Mouse (Mus musculus): ENCODE measurements at regions not wholly inside any gene's neighbourhood (a gene's known extent, or its start where the extent isn't known, plus 50 kb on each side); places are given as distances from the start of the nearest gene placed in this dataset.
A peak's percentile ranks its signal among the peaks of the same experiment; 100 is the strongest.

- DNase-seq (ENCODE audit: low read depth, low spot score) = peak; percentile 67
Measured at GRCm38 (mm10) chr7:34506816-34507215, 113.7 kb upstream of the Lsm14a start.

- no peak for DNase-seq (ENCODE audit: low read depth, low spot score)
Measured at GRCm38 (mm10) chr7:34493892-34494291, 100.8 kb upstream of the Lsm14a start.

GRCm38 (mm10) chr7:34484908-34485598 is 91.9 kb upstream of the Lsm14a start:
- peak; percentile 79 for DNase-seq (ENCODE audit: low read depth, low spot score)

- no peak for DNase-seq (ENCODE audit: low read depth, low spot score)
Measured at GRCm38 (mm10) chr7:34483368-34483767, 90.3 kb upstream of the Lsm14a start.

- peak; percentile 84 for DNase-seq (ENCODE audit: low read depth, low spot score)
Measured at GRCm38 (mm10) chr7:34480771-34481170, 87.7 kb upstream of the Lsm14a start.

DNA sequence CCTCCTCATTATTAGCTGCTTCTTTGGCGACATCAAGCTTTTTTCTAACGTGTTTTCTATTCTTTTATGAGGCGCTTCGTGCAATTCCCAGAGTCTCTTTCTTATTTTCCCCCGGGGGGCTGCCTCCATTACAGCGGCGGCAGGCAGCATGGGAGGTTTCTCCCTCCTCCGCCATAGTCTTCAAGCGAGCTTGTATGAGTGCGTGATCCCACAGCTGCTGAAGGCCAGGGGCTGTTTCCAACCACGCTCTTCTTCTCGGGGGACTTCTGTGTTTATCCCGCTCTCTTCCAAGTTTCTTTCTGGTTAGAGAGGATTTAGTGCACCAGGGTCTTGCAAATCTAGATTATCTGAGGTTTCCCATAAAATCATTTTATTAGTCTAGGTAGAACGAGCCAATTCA is 77.9 kb upstream of the Lsm14a start:
- no peak for DNase-seq (ENCODE audit: low read depth, low spot score)

DNA sequence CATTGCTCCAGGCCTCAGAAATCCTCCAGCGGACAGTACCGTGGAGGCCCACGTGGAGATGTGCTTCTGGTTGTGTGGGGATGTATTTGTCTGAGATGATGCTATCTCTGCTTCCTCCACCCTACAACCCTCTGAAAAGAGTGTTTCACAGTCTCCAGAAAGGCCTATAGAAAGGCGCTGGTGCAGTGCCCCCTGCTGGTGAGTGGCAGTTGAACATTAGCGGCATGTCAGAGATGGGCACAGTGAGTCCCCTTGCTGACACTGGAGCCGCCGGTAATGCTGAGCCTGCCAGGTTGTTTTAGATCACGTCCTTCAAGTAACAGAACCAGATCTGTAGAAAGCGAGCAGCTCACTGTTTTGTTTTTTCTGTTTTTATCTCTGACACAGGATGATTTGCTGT is 69.0 kb upstream of the Lsm14a start:
- DNase-seq (ENCODE audit: low read depth, low spot score) = peak; percentile 89

DNA sequence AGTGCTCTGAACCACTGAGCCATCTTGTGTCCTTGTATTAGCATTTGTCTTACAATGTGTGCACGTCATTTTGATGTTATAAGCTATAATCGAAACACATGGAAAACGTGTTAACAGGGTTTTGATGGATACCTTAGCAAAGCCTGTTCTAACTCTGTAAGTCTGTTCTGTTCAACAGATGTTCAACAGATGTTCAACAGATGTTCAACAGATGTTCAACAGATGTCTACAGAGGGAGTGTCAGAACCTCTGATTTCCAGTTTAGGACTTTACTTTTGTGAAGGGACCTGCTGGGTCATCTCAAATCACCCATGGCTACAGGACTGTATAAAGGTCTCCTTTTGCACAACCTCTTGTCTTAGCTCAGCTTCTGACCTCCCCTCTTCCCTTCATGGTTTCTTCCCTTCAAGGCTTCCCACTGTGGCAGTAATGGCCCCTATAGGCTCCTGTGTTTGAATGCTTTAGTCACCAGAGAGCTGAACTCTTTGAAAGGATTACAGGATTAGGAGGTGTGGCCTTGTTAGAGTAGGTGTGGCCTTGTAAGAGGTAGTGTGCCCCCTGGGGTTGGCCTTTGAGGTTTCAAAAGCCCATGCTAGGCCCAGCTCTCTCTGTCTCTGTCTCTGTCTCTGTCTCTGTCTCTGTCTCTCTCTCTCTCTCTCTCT is 66.8 kb upstream of the Lsm14a start:
- DNase-seq (ENCODE audit: low read depth, low spot score) = peak; percentile 89

GRCm38 (mm10) chr7:34458851-34459250 is 65.7 kb upstream of the Lsm14a start:
- no peak for DNase-seq (ENCODE audit: low read depth, low spot score)

DNA sequence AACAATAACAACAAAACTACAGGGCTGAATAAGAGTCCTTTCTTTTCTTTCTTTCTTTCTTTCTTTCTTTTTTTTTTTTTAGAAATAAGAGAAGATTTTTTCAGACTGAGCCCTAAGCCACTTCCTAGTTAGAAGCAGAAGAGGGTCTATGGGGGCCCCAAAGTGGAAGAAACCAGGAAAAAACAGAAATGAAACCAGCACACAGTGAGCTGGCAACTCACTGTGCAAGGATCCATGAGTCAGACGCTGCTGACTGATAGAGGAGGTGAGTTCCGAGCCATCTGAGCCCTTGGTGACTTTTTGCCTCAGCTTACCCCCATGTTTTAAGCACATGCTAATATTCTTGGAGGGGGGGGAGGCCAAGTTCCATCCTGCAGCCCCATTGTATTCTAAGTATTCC is 55.2 kb upstream of the Lsm14a start:
- DNase-seq (ENCODE audit: low read depth, low spot score) = no peak

- no peak for DNase-seq (ENCODE audit: low read depth, low spot score)
Measured at GRCm38 (mm10) chr7:34444263-34444662, 51.1 kb upstream of the Lsm14a start.

Data from ZHBTc4 (cell line).